Mouse (Mus musculus): ENCODE measurements around the gene Bcam.

GRCm38 (mm10) chr7:19778645-19779044 is 7.8 kb upstream of the Bcam start:
- TF ChIP-seq CTCF (IDR thresholded peaks at IDR 0.05; ENCODE audit: insufficient read depth, low read length) (no peak), POLR2A (IDR thresholded peaks at IDR 0.05; ENCODE audit: borderline replicate concordance, extremely low read depth, low read depth, low read length) (no peak)
